In the genomic region with DNA sequence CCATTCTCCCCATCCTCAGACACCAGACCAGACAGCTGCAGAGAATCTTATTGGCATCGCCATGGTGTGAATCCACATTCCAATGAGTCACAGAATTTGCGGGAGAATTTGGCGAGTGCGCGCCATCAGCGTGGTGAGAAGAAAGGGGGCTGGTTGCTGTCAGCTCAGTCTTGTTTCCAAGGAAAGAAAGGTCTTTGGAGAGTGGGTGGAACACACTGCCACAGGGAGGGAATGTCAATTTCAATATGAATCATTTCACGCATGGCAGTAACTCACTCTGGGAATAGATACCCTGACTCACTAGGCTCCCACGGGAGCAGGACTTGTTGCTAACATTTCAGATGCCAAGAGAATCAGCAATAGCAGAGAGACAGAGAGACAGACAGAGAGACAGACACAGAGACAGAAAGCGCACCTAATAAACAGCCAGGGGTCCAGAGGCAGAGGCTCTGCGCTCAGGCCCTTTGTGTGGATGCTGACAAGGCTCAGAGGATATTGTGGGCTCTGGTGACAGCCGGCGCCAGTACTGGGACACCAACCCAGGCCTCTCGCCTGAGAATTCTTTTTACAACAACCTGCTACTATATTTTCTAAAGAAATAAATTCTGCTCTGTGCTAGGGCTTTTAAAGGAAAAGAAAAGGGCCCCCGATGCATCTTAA, we compare ENCODE assay signal across 8 mouse cellular contexts.
DNase-seq lines count a peak whose midpoint lies in the region; ATAC-seq and TF ChIP-seq lines count a peak whose summit lies in the region.

No protein-coding gene starts in this region.

- H3K27me3 ChIP-seq in hindbrain, postnatal 0 days (ENCODE audit: insufficient read depth, low read length): no peaks in the 10 kb centered on the region
- H3K27me3 ChIP-seq in midbrain, embryonic 11.5 days (ENCODE audit: control insufficient read depth, insufficient read depth, low read length): no peaks in the 10 kb centered on the region

- DNase-seq in lung, postnatal 10 days: peak; percentile 38
- no peak for DNase-seq in lung, postnatal 36 days
- DNase-seq in frontal cortex, adult 2 months (ENCODE audit: extremely low spot score in 1 of 2, low spot score in 1 of 2): peak; percentile 84 to 90
- DNase-seq in hindbrain, postnatal 0 days (ENCODE audit: low spot score): peak; percentile 68
- peak; percentile 94 for DNase-seq in midbrain, embryonic 11.5 days (ENCODE audit: low spot score, missing footprints)
- DNase-seq in adrenal gland, adult 2 months: no peak
- no peak for DNase-seq in cerebellum, adult 18-20 months
- no peak for DNase-seq in thymus, postnatal 14 days

- 26% methylated on average over 14 of the region's 14 CpGs for WGBS in hindbrain, postnatal 0 days
- 35% methylated on average over 14 of the region's 14 CpGs for WGBS in midbrain, embryonic 11.5 days

- no peak for TF ChIP-seq CTCF in hindbrain, postnatal 0 days (IDR thresholded peaks at IDR 0.05; ENCODE audit: low read depth)

- H3K4me1 ChIP-seq in hindbrain, postnatal 0 days (ENCODE audit: insufficient read depth, low read length): peaks cover 42% of the 10 kb centered on the region
- H3K4me1 ChIP-seq in midbrain, embryonic 11.5 days (ENCODE audit: control insufficient read depth, insufficient read depth, low read length): peaks cover 23% of the 10 kb centered on the region

- ATAC-seq in hindbrain, postnatal 0 days: peak; percentile 63
- ATAC-seq in midbrain, embryonic 11.5 days (ENCODE audit: low FRiP score): peak; percentile 79

- H3K9ac ChIP-seq in hindbrain, postnatal 0 days (replicated peaks; ENCODE audit: low read length): no peak overlapping the region
- H3K9ac ChIP-seq in midbrain, embryonic 11.5 days (ENCODE audit: low read length): peak overlapping the region; percentile 38

- H3K27ac ChIP-seq in hindbrain, postnatal 0 days: peak overlapping the region; percentile 59
- peak overlapping the region; percentile 52 for H3K27ac ChIP-seq in midbrain, embryonic 11.5 days (ENCODE audit: low read depth, low read length)

- H3K4me2 ChIP-seq in hindbrain, postnatal 0 days (ENCODE audit: low read depth, low read length): no peak overlapping the region
- H3K4me2 ChIP-seq in midbrain, embryonic 11.5 days: no peak overlapping the region

- no peaks in the 10 kb centered on the region for H3K36me3 ChIP-seq in hindbrain, postnatal 0 days (ENCODE audit: insufficient read depth, low read length)
- no peaks in the 10 kb centered on the region for H3K36me3 ChIP-seq in midbrain, embryonic 11.5 days (ENCODE audit: control insufficient read depth, insufficient read depth, low read length)

- no peaks in the 10 kb centered on the region for H3K9me3 ChIP-seq in hindbrain, postnatal 0 days (ENCODE audit: low read length)
- no peaks in the 10 kb centered on the region for H3K9me3 ChIP-seq in midbrain, embryonic 11.5 days (ENCODE audit: control insufficient read depth, low read length)

- H3K4me3 ChIP-seq in hindbrain, postnatal 0 days (ENCODE audit: low read length): no peak overlapping the region
- no peak overlapping the region for H3K4me3 ChIP-seq in midbrain, embryonic 11.5 days (ENCODE audit: low read depth, low read length)

Comparison
In these comparisons a context has a peak if more than half of its experiments do, and no peak if none do; other contexts are left out.
1. DNase-seq: peak in lung, postnatal 10 days (single experiment), frontal cortex, adult 2 months (2 of 2), hindbrain, postnatal 0 days (single experiment) and midbrain, embryonic 11.5 days (single experiment); none in lung, postnatal 36 days (single experiment), adrenal gland, adult 2 months (single experiment), cerebellum, adult 18-20 months (0 of 2) and thymus, postnatal 14 days (single experiment).